Mouse (Mus musculus) brain, adult 10 weeks (tissue): ENCODE data around the gene Cst7. TPM values are rescaled to one million over a fixed set of nuclear protein-coding genes. Genes with fewer than 3 reads are reported as not detected.

Source experiments
- polyA plus RNA-seq: library from polyadenylated mRNA; stranded (reverse); fragments of 350-450 nt; fragmentation: Illumina TruSeq; extraction: RNeasy Lipid Tissue Mini Kit (QIAGEN cat#74804); gene quantifications from one replicate; pipeline ENCODE4 v1.2.3, GENCODE M21; 2015; ENCODE audit warnings: low read depth, low replicate concordance

Gene Cst7
- polyA plus RNA-seq, result not detected

GRCm38 (mm10) chr2:150569847-150570590 is at the start of gene Cst7:
Cst7 (plus strand) TSS chr2:150570415.

GRCm38 (mm10) chr2:150608087-150608799 is 38.0 kb downstream of the Cst7 start, which contains the start of gene Apmap:
Apmap (minus strand) TSS chr2:150608567.

Other genes with a start within 250 kb of the Cst7 start
- gene Gm10130, start 246.7 kb upstream of the Cst7 start, polyA plus RNA-seq, result not detected
- gene 3300002I08Rik, start 207.7 kb upstream of the Cst7 start, polyA plus RNA-seq, result 7.0 TPM
- 3.9 TPM for gene Zfp442, start 118.9 kb upstream of the Cst7 start, polyA plus RNA-seq
- gene Zfp345, start 85.3 kb upstream of the Cst7 start, polyA plus RNA-seq, result not detected
- gene Apmap, start 38.2 kb downstream of the Cst7 start, polyA plus RNA-seq, result 62.7 TPM
- 17.8 TPM for gene Acss1, start 98.1 kb downstream of the Cst7 start, polyA plus RNA-seq
- 0.10 TPM for gene Vsx1, start 118.9 kb downstream of the Cst7 start, polyA plus RNA-seq
- gene Entpd6, start 178.6 kb downstream of the Cst7 start, polyA plus RNA-seq, result 44.9 TPM
- gene Pygb, start 216.3 kb downstream of the Cst7 start, polyA plus RNA-seq, result 110 TPM